Mouse (Mus musculus) brain, embryonic 14.5 days (tissue): ENCODE results near the gene Timeless.

Experiments
- CTCF ChIP-seq: fragments of 200-500 bp; IDR thresholded peaks from 2 replicates; pipeline ENCODE4 v1.5.1; 2012; ENCODE audit warnings: inconsistent platforms, mild to moderate bottlenecking, moderate library complexity, borderline replicate concordance; ENCODE audit not compliant: insufficient read depth, insufficient read length; ENCODE audit errors: extremely low read depth
- POLR2A ChIP-seq: fragments of 200-500 bp; IDR thresholded peaks from 2 replicates; pipeline ENCODE4 v1.6.1; 2012; ENCODE audit warnings: mild to moderate bottlenecking, inconsistent platforms, borderline replicate concordance; ENCODE audit not compliant: poor library complexity, insufficient read depth, insufficient read length, severe bottlenecking; ENCODE audit errors: extremely low read depth

GRCm38 (mm10) chr10:128296370-128297090 lies 64.7 kb downstream of the Timeless start:
- TF ChIP-seq CTCF (no peak), POLR2A (no peak)
